Mouse (Mus musculus) brain, embryonic 18.5 days (tissue): ENCODE results near the gene Ddt.
"Not testable (repeated sequence)": the region's sequence is repeated elsewhere in the genome, so short reads cannot be mapped to it uniquely, and the experiment has no call there.

Experiments
- DNase-seq: peaks from one replicate; pipeline ENCODE4 v3.0.0-alpha.2; 2012; ENCODE audit warnings: low read depth, low spot score

Gene Ddt

GRCm38 (mm10) chr10:75774102-75774501 is 888 bp upstream of the Ddt start:
- no peak for DNase-seq

GRCm38 (mm10) chr10:75767756-75768155 is 5.5 kb downstream of the Ddt start:
- DNase-seq = not testable (repeated sequence)

DNA sequence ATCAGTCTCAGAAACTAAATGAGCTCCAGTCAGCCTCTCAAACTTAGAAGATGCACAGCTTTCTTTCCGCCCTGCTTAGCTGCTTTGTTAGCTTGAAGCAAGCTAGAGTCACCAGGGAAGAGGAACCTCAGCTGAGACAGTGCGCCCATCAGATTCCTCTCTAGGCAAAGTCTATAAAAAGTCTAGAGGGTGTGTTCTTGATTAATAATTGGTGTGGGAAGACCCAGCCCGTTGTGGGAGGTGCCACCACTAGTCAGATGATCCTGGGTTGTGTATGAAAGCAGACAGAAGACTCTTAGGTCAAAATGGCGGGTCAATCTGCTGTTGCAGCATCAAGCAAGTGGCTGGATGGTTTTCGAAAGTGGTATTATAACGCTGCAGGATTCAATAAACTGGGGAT is 6.4 kb downstream of the Ddt start:
- no peak for DNase-seq

DNA sequence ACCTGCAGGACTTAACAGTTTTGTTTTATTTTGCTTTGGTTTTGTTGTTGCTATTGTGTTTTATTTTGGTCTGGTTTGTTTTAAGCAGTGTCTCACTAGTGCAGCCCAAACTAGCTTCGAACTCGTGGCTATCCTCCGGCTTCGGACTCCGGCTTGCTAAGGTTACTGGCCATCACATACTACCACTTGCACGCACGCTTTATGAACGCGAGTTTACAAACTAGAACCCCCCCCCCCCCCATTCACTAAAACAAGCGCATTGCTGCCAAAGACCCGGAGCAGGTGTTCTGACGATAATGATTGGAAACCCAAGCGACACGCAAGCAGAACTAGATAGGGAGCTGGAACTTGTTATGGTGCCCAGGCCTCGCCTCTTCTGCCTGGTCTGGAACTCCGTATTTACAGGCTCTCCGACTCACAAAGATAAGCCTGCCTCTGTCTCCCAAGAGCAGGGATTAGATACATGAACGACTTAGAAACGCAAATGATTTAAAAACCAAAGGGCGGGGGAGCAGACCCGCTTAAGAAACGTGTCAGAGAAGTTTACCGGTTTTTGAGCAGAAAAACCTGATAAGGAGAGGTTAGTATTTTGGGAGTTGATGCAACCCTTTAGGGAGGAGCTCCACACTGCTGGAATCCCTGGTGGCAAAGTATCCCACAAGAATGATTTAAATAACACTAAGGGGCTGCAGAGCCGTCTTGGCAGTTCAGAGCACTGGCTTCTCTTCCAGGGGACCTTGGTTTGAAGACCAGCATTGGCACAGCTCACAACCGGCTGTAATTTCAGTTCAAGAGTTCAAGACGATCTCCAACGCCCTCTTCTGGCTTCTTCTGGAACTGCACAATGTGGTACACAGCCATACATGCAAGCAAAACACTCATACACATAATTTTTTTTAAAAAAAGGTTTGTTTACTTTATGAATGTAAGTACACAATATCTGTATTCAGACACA is 8.4 kb downstream of the Ddt start:
- DNase-seq = no peak

DNA sequence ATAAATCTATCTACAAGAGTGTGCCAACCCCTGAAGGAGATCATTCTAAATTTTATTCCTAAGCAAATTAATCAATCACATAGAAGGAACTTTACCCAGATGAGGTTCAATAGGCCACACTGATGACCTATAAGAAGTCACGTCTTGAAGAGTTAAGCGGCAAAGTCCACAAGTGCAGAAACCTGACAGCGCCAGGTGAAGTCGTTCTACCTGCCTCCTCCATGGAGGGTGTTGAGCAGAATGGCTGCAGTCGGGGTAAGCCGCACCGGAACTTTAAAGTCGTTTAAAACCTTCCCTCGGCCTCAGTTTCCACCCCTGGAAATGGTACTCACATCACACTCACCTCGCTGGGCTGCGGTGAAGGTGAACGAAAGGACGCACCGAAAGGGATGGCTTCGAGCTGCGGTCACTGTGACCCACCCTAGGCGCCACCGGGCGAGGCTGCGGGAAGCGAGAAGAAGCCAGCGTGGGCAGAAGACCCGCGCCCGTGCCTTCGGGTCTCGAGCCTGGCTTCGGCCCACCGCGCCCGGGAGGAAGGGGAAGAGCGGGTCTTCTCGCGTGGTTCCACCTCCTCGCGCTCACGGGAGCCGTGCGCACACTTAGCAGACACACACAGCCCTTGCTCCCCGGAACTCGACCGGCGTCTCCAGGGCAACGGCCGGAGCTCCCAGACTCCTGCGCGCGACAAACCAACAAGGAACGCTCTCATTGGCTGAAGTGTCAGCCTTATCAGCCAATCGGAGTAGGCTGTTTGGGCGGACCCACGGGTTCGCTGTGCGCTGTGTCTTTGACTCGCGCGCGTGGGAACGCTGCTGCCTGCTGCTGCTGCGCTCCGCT is 9.3 kb downstream of the Ddt start, which contains the start of gene Cabin1:
Gene Cabin1 (minus strand): TSS at position 660 of the 837 bp plus-strand sequence.
- DNase-seq = peak; percentile 95

- no peak for DNase-seq
These were observed 10.8 kb downstream of the Ddt start for GRCm38 (mm10) chr10:75762413-75762812.

DNA sequence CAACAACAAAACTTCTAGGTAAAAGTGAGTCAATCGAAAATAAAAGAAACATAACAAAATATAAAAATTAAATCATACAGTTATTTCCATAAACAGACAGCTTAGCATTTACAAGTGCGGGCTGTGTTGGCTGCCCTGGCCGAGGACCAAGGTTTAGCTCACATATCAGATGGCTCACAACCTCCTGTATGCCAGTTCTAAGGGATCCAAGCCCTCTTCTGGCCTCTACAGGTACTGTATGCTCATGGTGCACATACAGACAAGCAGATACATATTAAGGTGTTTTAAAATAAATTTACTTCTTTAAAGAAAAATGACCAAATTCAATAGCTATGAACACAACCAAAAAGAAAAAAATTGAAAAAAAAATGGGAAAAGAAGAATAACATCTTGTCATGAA is 12.9 kb downstream of the Ddt start:
- DNase-seq = no peak

GRCm38 (mm10) chr10:75756719-75757118 is 16.5 kb downstream of the Ddt start:
- no peak for DNase-seq

DNA sequence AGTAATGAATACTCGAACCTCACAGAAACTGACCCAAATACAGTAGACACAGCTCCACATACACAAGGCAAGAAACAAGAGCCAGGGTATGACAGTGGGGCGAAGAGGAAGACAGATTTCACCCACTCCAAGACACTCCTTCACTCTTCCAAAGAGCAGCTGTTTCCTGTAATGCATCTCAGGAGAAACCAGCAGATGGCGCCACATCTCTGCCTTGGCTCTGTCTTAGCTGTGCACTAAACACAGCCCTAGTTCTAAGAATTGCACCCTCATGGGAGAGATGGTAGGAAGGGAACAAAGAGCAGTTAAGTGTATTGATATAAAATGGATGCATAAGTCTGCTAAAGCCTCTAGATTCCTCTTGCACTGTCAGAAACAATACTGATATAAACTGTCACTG is 29.2 kb downstream of the Ddt start:
- DNase-seq = peak; percentile 62

DNA sequence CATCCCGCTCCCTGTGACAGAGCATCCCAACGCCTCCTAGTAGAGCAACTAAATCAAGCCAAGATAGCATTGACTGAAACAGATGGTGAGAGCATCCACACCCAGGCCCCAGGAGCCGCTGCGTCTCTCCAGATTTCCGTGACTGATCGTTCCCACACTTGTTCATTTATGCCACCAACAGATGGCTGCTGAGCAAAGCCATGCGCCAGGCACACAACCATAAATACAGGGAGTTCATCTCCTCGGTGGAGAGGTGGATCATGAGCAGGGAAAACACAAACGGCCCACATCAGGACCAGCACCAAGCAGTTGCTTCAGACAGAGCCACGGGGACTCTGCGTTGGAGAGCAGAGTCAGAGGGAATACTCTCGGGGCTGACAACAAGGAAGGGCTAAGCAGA is 29.8 kb downstream of the Ddt start:
- no peak for DNase-seq

GRCm38 (mm10) chr10:75740866-75741265 is 32.3 kb downstream of the Ddt start:
- no peak for DNase-seq

GRCm38 (mm10) chr10:75725449-75725848 is 47.8 kb downstream of the Ddt start:
- DNase-seq = no peak
